Mouse (Mus musculus): ENCODE measurements around the gene Otulin.

- TF ChIP-seq POLR2A (IDR thresholded peaks at IDR 0.05; ENCODE audit: extremely low read depth, insufficient read depth, low read length) (no peak), CTCF (IDR thresholded peaks at IDR 0.05; ENCODE audit: extremely low read depth, insufficient read depth, low read length) (no peak)
Measured at GRCm38 (mm10) chr15:27609554-27609953, 20.9 kb downstream of the Otulin start.

Measured in cortical plate, adult 2 months (tissue).